Mouse (Mus musculus) v-Abl transformed pro-B cells (cell line): ENCODE results near the gene Rpl28.

Source experiments
- in situ Hi-C, 2 experiments: fragments of 400-800 bp; cut with MboI; formaldehyde crosslinking; loops; one replicate each; pipeline ENCODE4 v1.15.1; 2025; ENCODE audit not compliant: unreplicated experiment in 2 of 2

Rpl28 gene

DNA sequence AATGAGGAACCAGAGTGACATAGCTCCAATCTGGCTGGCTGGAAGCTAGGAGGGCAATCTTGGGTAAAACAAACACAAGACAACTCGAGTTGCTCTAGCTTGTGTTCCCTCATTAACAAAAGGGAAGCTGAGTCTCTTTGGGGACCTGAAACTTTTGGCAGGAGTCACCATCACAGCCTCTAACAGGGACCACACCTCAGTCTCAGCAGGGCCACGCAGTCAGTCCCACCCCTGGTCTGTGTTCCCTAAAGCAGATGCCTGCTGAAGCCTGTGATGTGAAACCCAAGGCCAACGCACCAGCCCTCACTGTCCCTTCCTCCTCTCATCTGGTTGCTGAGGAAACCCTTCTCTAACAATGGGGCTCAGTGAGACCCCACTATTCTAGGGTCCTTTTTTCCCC is 10.5 kb upstream of the Rpl28 start:
- in situ Hi-C loops = loop anchor here in 1 of 2 experiments (5.0 kb wide), 2 partner anchors 35 to 70 kb away; no protein-coding TSS in a partner anchor

GRCm38 (mm10) chr7:4782759-4783158 is 9.9 kb upstream of the Rpl28 start, which contains the start of the genes Il11 and Tmem190:
Gene Il11 (minus strand): TSS chr7:4782859.
Gene Tmem190 (plus strand): TSS chr7:4782937.
- in situ Hi-C loops = loop anchor here in 1 of 2 experiments (5.0 kb wide), 2 partner anchors 35 to 70 kb away; no protein-coding TSS in a partner anchor

DNA sequence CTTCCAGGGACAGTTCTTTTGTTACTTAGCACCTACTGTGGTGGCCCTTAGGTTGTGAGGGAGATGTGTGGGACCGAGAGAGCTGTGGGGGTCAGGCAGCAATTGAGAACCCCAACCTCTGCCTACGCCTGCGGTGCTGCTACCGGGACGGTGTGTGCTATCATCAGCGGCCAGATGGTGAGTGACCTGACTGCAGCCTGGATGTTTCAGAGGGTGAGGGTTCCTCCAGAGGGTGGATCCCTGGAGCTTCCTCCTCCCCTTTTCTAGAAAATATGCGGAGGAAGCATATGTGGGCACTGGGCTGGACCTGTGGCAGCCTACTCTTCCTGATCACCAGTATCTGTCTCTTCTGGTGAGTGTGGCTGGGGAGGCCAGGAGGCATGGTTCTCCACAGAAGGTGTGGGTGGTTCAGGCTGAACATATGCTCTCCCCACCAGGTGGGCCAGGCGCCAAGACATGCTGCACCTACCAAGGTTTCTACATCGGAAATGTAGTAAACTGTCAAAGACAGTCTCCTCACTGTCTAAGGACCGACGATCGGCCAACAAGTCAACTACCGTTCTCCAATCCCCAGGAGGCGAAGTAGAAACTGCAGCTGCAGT is 8.9 kb upstream of the Rpl28 start:
- in situ Hi-C loops = loop anchor here in 1 of 2 experiments (5.0 kb wide), 2 partner anchors 36 to 71 kb away; no protein-coding TSS in a partner anchor

DNA sequence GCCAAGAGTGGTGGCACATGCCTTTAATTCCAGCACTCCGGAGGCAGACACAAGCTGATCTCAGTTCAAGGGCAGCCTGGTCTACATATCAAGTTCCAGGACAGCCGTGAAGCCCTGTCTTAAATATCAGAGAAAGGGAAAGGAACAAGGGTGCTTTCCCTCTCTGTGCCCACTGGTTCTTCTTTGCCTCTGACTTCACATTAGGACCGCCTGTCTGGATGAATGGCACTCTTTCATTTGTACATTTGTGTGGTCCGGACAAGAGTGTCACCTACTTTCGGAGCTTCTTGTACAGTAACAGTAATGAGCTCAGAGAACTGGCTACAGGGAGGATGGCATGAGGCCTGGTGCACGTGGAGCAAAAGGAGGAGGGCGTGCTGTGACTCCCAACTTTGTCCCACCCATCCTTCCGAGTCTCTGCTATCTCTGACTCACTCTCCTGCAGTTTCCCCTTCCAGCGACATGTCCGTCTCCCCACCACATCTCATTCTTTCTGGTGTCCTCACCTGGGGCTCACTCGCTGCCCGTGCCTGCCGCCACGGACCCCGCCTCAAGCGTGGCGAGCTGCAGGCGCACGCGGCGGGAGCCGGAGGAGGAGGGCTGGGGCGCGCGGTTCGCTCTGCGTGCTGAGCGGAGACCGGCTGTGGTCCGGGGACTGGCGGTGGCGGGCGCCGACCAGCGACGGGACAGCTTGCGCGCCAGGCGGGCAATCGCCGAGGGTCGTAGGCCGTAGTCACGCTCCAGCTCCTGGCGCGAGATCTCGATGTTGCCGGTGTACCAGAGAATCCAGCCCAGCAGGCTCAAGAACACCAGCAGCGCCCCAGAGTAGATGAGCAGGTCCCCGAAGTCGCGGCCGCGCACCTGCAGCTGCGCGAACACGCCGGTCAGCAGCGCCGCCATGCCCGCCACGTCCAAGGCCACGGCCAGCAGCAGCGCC is 3.9 kb upstream of the Rpl28 start:
- in situ Hi-C loops = loop anchor here in 1 of 2 experiments (5.0 kb wide), 1 partner anchor 41 kb away; no protein-coding TSS in a partner anchor

GRCm38 (mm10) chr7:4789436-4789935 is 3.2 kb upstream of the Rpl28 start, which contains the start of gene Tmem238:
Gene Tmem238 (minus strand): TSS chr7:4789656.
- in situ Hi-C loops = loop anchor here in 1 of 2 experiments (5.0 kb wide), 1 partner anchor 42 kb away; no protein-coding TSS in a partner anchor

DNA sequence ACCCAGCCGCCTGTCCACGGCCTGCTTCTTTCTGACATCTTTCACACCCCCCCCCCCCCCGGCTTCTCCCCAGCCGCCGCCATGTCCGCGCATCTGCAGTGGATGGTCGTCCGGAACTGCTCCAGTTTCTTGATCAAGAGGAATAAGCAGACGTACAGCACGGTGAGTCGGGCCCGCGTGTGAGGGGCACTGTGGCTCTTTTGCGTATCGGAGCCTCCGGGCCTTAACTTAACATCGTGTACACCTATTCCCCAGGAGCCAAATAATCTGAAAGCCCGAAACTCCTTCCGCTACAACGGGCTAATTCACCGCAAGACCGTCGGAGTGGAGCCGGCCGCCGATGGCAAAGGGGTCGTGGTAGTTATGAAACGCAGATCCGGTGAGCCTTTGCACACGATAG is 574 bp downstream of the Rpl28 start:
- in situ Hi-C loops = loop anchor here (10.0 kb wide), 2 partner anchors 152 to 1382 kb away; partner anchors contain the start of gene Zfp444 (in 1 of the 2)

- in situ Hi-C loops = loop anchor here (10.0 kb wide), 2 partner anchors 151 to 1381 kb away; partner anchors contain the start of gene Zfp444 (in 1 of the 2)
These were observed 1.0 kb downstream of the Rpl28 start for GRCm38 (mm10) chr7:4793674-4794073.

- in situ Hi-C loops = loop anchor here (5.0 to 10.0 kb wide), 4 partner anchors 150 to 1380 kb away; partner anchors contain the start of gene Zfp444 (in 1 of the 2)
These were observed 2.0 kb downstream of the Rpl28 start for GRCm38 (mm10) chr7:4794631-4795168.

- in situ Hi-C loops = loop anchor here (5.0 to 10.0 kb wide), 4 partner anchors 149 to 1379 kb away; partner anchors contain the start of gene Zfp444 (in 1 of the 2)
These were observed 3.2 kb downstream of the Rpl28 start for GRCm38 (mm10) chr7:4795767-4796433.

GRCm38 (mm10) chr7:4802247-4802646 is 9.6 kb downstream of the Rpl28 start:
- in situ Hi-C loops = loop anchor here (5.0 to 25.0 kb wide), 3 partner anchors 223 to 665 kb away; partner anchors contain the start of genes Leng8 (in 2 of the 2), Ccdc106 (in 1 of the 2) and Zfp865 (in 1 of the 2)

- in situ Hi-C loops = loop anchor here (10.0 to 25.0 kb wide), 2 partner anchors 218 to 669 kb away; partner anchors contain the start of genes Leng8 (in 2 of the 2), Ccdc106 (in 1 of the 2) and Zfp865 (in 1 of the 2)
These were observed 14.0 kb downstream of the Rpl28 start for GRCm38 (mm10) chr7:4806716-4807115.

DNA sequence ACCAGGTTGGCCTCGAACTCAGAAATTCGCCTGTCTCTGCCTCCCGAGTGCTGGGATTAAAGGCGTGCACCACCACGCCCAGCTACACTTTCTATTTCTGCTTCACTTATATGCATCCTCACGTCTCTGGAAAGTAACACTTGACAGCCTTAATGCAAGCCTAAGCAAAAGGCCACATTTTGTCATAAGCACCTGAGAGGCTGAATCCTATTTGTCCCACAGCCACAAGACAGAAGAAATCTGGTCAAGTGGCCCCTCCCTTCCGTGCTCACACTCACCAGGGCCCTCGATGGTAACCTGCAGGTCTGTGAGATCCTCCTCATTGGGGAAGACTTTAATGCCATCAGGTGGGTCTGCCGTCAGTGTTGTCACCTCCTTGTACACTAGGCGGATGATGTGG is 18.5 kb downstream of the Rpl28 start:
- in situ Hi-C loops = loop anchor here (5.0 to 25.0 kb wide), 4 partner anchors 56 to 674 kb away; partner anchors contain the start of genes Leng8 (in 2 of the 2) and Zfp628 (in 1 of the 2)

DNA sequence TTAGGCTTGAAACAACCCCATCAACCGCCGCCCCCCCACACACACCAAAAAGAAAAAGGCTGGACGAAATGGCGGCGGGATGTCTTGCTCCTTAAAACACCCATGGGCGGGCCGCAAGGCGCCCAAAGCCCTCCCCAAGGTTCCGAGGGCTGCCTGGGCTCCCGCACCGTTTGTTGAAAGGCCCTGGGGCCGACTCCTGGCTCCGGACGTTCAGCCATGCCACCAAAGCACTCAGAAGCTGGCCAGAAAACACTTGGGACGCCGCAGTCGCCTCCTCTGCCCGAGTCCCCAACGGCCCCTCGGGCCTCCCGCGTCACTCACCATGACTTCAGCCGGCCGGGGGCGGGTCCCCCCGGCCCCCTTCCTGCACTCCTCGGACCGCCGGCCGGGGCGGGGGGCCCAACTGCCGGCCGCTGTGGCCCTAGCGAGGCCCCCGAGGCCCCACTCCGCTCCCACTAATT is 19.2 kb downstream of the Rpl28 start:
- in situ Hi-C loops = loop anchor here (5.0 to 25.0 kb wide), 4 partner anchors 55 to 675 kb away; partner anchors contain the start of genes Leng8 (in 2 of the 2) and Zfp628 (in 1 of the 2)

DNA sequence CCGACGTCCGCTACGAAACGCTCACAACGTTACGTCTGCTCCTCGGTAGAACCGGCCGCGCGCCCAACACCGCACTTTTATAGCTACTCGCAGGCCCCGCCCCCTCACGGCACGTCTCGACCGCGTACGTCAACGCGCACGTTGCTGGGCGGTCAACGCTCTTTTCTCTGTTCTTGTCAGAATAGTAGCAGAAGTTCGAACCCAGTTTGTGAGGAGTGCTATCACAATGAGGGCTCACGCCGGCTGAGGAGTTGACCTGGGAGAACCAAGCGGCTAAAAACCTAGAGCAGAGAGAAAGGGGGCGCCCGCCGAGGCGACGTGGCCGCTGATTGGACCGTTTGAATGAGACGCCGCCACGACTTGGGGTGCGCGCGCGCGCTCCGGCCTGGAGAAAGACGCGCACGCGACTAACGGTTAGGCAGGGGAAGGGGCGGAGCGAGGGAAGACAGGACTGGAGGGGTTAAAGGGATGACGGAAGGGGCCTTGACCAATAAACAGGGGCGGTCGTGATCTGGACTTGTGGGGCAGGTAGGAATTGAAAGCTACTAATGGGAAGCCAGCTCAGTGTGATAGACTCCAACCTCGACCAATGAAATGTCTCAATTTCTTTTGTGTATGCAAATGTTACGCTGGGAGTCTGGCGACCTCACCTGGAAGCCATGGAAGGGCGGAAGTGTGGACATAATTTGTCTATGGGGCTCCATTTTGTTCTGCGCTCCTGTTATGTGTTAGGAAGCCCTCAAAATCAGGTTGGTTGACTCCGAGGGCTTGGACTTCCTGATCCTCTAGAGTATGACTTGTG is 19.8 kb downstream of the Rpl28 start, which contains the start of gene Ube2s:
Gene Ube2s, minus strand, starts transcription at position 288 of the 802 bp plus-strand sequence.
- in situ Hi-C loops = loop anchor here (5.0 to 25.0 kb wide), 4 partner anchors 55 to 675 kb away; partner anchors contain the start of genes Leng8 (in 2 of the 2) and Zfp628 (in 1 of the 2)

DNA sequence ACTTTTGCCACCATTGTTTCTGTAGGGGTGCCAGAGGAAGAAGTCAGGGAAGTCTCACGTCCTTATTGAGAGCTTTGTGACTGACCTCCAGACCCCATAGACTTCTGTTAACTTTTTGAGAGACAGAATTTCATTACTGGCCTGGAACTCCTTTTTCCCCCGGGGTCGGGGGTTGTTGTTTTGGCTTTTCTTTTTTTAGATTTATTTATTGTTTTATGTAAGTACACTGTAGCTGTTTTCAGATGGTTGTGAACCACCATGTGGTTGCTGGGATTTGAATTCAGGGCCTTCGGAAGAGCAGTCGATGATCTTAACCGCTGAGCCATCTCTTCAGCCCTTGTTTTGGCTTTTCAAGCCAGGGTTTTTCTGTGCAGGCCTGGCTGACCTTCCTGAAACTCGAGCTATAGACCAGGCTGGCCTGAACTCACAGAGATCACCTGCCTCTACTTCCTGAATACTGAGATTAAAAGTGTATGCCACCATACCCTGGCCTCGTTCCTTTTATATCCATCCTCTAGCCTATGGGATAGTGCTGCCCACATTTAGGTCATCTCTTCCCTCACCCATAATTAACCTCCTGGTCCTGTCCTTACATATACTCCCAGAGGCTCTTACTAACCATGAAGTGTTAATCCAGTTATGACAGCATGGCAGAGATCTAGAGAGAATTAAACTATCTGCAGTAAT is 20.6 kb downstream of the Rpl28 start:
- in situ Hi-C loops = loop anchor here (5.0 to 25.0 kb wide), 4 partner anchors 54 to 676 kb away; partner anchors contain the start of genes Leng8 (in 2 of the 2) and Zfp628 (in 1 of the 2)

DNA sequence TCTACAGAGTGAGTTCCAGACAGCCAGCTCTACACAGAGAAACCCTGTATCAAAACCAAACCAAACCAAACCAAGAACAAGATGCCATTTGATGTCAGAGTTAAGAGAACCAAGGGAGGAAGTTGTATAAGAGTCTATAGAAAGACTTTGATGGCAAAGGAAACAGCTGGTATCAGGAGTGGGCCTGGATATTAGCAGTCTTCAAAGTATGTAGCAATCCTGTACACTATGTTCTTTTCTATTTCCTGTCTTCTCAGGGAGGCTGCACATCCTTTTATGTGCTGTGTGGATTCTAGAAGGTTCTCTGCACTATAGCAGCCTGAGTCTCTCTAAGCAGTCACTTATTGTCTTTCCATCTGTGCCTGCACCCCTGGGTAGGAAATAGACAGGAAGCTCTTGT is 23.9 kb downstream of the Rpl28 start:
- in situ Hi-C loops = loop anchor here (10.0 to 25.0 kb wide), 2 partner anchors 98 to 679 kb away; partner anchors contain the start of genes Leng8 (in 2 of the 2) and Zfp628 (in 1 of the 2)

- in situ Hi-C loops = loop anchor here (25.0 kb wide), 1 partner anchor 684 kb away; the partner anchor contains the start of gene Leng8 (in 2 of the 2)
These were observed 28.3 kb downstream of the Rpl28 start for GRCm38 (mm10) chr7:4820925-4821324.
